ENCODE assay signal across 8 mouse cellular contexts in the genomic region with DNA sequence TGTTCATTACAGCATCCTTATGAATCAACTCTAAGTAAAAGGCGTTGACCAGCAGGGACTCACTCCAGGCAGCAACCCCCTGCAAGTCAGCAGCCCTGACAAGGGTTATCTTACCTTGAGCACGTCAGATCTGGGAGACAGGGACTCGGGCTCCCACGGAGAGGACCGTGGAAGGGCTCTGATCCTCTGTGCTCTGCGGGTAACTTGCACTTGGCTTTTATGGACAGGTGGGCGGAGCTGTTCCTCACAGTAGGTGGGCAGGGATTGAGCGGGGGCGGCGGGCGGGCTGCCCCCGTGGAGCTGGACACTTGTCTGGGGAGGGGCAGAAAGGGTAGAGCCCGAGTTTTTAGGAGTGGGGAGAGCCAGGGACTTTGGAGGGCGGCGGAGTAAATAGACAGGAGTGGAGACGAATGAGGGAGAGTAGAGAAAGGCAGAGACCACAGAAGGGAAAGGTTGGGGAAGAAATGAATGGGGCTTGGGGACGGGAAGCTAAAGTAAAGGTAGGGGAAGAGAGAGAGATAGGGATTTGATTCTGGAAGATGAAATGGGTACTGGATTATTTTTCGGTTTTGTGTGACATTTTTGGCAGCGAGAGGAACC. TPM values are rescaled to one million over a fixed set of nuclear protein-coding genes. Genes with fewer than 3 reads are reported as not detected.
A peak's percentile ranks its signal among the peaks of the same experiment; 100 is the strongest.
DNase-seq lines count a peak whose midpoint lies in the region; ATAC-seq and TF ChIP-seq lines count a peak whose summit lies in the region.

A gene (minus strand): TSS at position 212 of the 600 bp plus-strand sequence.

- H3K4me2 ChIP-seq in intestine, postnatal 0 days (replicated peaks; ENCODE audit: low read depth) = peak within 1 kb of the TSS; percentile 76
- H3K4me2 ChIP-seq in midbrain, embryonic 12.5 days (replicated peaks) = peak within 1 kb of the TSS; percentile 78

- H3K9ac ChIP-seq in intestine, postnatal 0 days (ENCODE audit: low read depth, low read length) = peak within 1 kb of the TSS; percentile 4; the same call in 1 of the 2 replicates
- peak within 1 kb of the TSS; percentile 49 for H3K9ac ChIP-seq in midbrain, embryonic 12.5 days (replicated peaks)

- ATAC-seq in intestine, postnatal 0 days = no peak
- peak; percentile 31; the same call in 1 of the 2 replicates for ATAC-seq in midbrain, embryonic 12.5 days (ENCODE audit: low FRiP score, low read depth)

- H3K27ac ChIP-seq in gastrocnemius, adult 2 months = peak within 1 kb of the TSS; percentile 79
- no peak within 1 kb of the TSS for H3K27ac ChIP-seq in intestine, postnatal 0 days (ENCODE audit: low read depth, low read length)
- no peak within 1 kb of the TSS for H3K27ac ChIP-seq in midbrain, embryonic 12.5 days (replicated peaks)

- DNase-seq in gastrocnemius, adult 2 months = peak; percentile 44
- no peak for DNase-seq in gastrocnemius, postnatal 10 days
- peak; percentile 43 for DNase-seq in ZHBTc4 (ENCODE audit: low read depth, low spot score)
- DNase-seq in heart, adult 11 months = peak; percentile 97
- no peak for DNase-seq in spleen, postnatal 14 days (ENCODE audit: low spot score in 2 of 2)
- no peak for DNase-seq in thymus, postnatal 36 days

- no peak for TF ChIP-seq CTCF in gastrocnemius, adult 2 months (IDR thresholded peaks at IDR 0.05)
- TF ChIP-seq CTCF in intestine, postnatal 0 days (IDR thresholded peaks at IDR 0.05; ENCODE audit: low read depth) = no peak

- no peaks in the 10 kb centered on the region for H3K9me3 ChIP-seq in intestine, postnatal 0 days (ENCODE audit: control insufficient read depth)
- H3K9me3 ChIP-seq in midbrain, embryonic 12.5 days = no peaks in the 10 kb centered on the region

- peaks cover 5% of the 10 kb centered on the region; the same call in 1 of the 2 replicates for H3K4me1 ChIP-seq in intestine, postnatal 0 days (replicated peaks; ENCODE audit: control insufficient read depth, insufficient read depth, low read length)
- H3K4me1 ChIP-seq in midbrain, embryonic 12.5 days = peaks cover 13% of the 10 kb centered on the region

- H3K36me3 ChIP-seq in intestine, postnatal 0 days (ENCODE audit: control insufficient read depth, insufficient read depth) = no peaks in the 10 kb centered on the region
- no peaks in the 10 kb centered on the region for H3K36me3 ChIP-seq in midbrain, embryonic 12.5 days

- H3K27me3 ChIP-seq in intestine, postnatal 0 days (replicated peaks; ENCODE audit: control insufficient read depth, insufficient read depth, low read length) = peaks cover 5% of the 10 kb centered on the region; the same call in 1 of the 2 replicates
- H3K27me3 ChIP-seq in midbrain, embryonic 12.5 days = 0 out of 2 replicates have a peak, but pooled peaks cover 4% of the 10 kb centered on the region

- 4% methylated on average over 19 of the region's 19 CpGs for WGBS in intestine, postnatal 0 days
- 5% methylated on average over 19 of the region's 19 CpGs for WGBS in midbrain, embryonic 12.5 days

- intact Hi-C loops in gastrocnemius, adult 2 months (cut with DNase I) = no loop called here

- peak within 1 kb of the TSS; percentile 72 for H3K4me3 ChIP-seq in gastrocnemius, adult 2 months
- peak within 1 kb of the TSS; percentile 40 for H3K4me3 ChIP-seq in intestine, postnatal 0 days (ENCODE audit: low read depth, low read length)
- H3K4me3 ChIP-seq in midbrain, embryonic 12.5 days = peak within 1 kb of the TSS; percentile 43

RNA-seq across cellular contexts. Expression of the gene that starts here (rescaled TPM):
- total RNA-seq in gastrocnemius, adult 2 months (2021) = 1 to 10 TPM; 2.0 to 4.3 TPM
- total RNA-seq in gastrocnemius, postnatal 10 days (2021) = 1 to 10 TPM; 5.8 to 6.3 TPM
- 7.3 and 9.1 TPM in 2 replicates for polyA plus RNA-seq in intestine, postnatal 0 days (2015; fragmentation: Nextera tagmentation; extraction: Ambion mirVana)
- 7.0 and 7.6 TPM in 2 replicates for polyA plus RNA-seq in midbrain, embryonic 12.5 days (2016; fragmentation: Nextera tagmentation; extraction: Ambion mirVana)

Comparison
In these comparisons a context has a peak if more than half of its experiments do, and no peak if none do; other contexts are left out.
1. DNase-seq: peak in gastrocnemius, adult 2 months (single experiment), ZHBTc4 (single experiment) and heart, adult 11 months (single experiment); none in gastrocnemius, postnatal 10 days (single experiment), spleen, postnatal 14 days (0 of 2) and thymus, postnatal 36 days (0 of 2).
2. Peak in every context shown above with its lines, with median percentiles within 50 percentile points of each other: H3K4me3 ChIP-seq.